Mouse (Mus musculus) leukemia stem cell, adult 10-12 weeks (primary cell): Measurements from ENCODE around the gene Pcbd2. TPM values are rescaled to one million over a fixed set of nuclear protein-coding genes. Genes with fewer than 3 reads are reported as not detected.

Experiments used
- polyA plus RNA-seq: library from polyadenylated mRNA; stranded (reverse); fragments of >175 nt; gene quantifications from 2 replicates; pipeline ENCODE4 v1.2.3, GENCODE M21; 2012; ENCODE audit warnings: low replicate concordance

The Pcbd2 gene
- polyA plus RNA-seq, result 11.1 and 23.8 TPM in 2 replicates

DNA sequence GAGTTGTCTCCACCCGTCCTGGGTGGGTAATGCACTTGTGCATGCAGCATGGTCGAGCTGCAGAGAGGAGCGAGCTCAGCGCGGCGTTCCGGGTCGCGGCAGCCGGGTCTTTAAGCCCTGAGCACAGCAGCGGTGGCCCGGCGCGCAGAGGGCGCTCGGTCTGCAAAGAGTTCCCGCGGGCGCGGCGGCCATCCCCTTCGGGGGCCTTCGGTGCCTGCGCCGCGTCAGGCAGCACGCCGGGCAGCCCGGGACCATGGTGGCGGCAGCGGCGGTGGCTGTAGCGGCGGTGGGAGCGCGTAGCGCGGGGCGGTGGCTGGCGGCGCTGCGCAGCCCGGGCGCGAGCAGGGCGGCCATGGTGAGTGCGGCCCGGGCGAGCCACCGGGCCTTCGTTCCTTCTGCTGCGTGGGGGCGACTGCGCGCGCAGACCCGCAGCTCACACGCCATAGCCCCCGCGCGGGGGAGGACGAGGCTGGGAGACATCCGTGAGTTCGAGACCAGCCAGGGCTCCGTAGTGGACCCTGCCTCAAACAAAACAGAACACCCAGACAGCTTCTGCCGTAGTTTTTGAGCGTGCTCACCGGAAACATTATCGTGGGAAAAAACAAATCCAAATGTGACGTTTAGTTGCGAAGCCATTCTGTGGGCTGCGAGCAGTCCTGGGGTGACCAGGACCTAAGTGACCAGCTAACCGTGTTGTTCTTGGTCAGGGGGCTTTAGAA is at the start of gene Pcbd2:
Gene Pcbd2 (plus strand): TSS at position 249 of the 719 bp plus-strand sequence.

DNA sequence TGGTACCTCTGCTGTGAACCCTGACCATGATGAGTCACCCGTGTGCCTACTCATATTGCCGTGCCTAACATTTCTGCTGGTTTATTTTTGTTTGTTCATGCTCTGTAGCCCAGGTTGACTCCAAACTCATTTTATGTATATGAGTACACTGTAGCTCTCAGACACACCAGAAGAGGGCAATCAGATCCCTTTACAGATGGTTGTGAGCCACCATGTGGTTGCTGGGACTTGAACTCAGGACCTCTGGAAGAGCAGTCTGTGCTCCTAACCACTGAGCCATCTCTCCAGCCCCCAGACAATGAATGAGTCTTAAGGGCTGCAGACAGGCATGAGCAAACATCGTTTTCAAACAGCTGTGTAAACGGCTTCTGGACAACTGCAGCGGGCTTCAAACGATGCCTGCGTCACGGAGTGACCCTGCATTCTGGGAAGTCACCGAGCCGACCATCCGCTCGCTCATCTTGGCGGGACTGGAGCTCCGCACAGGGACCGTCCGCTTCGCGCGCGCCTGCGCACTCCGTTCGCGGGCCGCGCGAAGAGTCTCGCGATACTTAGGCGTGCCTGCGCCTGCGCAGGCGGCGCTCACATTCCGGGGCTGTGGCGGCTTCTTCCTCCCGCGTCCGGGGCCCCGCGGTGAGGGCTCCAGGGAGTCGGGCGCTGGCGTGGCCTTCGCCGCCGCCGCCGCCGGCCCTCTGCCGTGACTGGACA is 34.5 kb upstream of the Pcbd2 start, which contains the start of gene B230219D22Rik:
Gene B230219D22Rik (plus strand): TSS at position 590 of the 708 bp plus-strand sequence.

DNA sequence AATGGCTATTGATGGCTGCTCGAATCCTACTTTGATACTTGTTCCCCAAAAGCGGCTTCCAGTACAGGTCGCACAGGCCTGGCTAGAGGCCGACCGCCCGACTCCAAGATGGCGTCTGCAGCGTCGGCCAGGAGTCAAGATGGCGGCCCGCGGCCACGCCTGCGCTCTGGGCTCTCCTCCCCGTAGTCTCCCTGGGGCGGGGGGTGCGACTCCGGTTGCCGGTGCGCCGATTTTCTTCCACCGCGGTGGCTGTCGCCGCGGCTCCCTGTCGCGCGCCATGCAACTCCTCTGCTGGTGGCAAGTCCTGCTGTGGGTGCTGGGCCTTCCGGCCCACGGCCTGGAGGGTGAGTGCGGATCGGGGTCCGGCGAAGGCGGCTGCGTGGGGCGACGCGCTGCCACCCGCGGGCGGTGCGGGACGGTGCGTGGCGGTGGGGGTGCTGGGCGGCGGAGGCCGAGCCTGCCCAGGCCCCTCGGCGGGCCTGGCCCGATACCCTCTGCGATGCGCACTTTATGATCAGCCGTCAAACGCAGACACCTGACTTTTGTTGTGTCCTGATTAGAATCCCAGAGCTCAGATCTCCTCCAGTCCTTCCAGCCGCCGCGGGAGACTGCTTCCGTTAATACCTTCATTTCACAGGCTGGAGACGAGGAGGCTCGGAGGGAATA is 12.5 kb upstream of the Pcbd2 start, which contains the start of gene Txndc15:
Gene Txndc15 (plus strand): TSS at position 150 of the 666 bp plus-strand sequence.

DNA sequence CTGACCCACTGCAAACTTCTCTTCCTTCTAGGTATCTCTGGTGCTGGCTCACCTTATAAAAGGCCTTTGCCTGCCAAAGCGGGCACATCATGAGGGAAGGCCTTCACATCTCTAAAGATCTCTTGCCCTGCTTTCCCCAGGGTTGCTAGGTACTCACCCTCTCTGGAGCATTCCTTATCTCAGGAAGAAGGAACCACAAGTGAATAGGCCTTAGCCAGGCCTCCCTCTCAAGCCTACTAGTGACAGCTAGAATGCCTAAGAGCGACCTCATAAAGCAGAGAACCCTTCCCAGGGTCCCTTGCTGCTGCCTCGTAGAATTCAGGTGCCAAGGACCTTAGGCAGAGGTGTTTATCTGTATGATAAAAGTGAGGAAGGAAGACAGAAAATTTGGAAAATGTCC is 57.1 kb downstream of the Pcbd2 start, which contains the start of gene Catsper3:
Gene Catsper3 (plus strand): TSS at position 301 of the 400 bp plus-strand sequence.

Other genes with a start within 250 kb of the Pcbd2 start
- gene Dbn1, start 239.3 kb upstream of the Pcbd2 start, polyA plus RNA-seq, result 7.5 and 13.0 TPM in 2 replicates
- gene Pdlim7, start 213.7 kb upstream of the Pcbd2 start, polyA plus RNA-seq, result 81.6 and 121 TPM in 2 replicates
- gene Dok3, start 198.1 kb upstream of the Pcbd2 start, polyA plus RNA-seq, result 130 and 341 TPM in 2 replicates
- 55.9 and 93.7 TPM in 2 replicates for gene Ddx41, start 190.7 kb upstream of the Pcbd2 start, polyA plus RNA-seq
- 70.3 and 217 TPM in 2 replicates for gene Fam193b, start 156.2 kb upstream of the Pcbd2 start, polyA plus RNA-seq
- gene Tmed9, start 153.6 kb upstream of the Pcbd2 start, polyA plus RNA-seq, result 98.3 and 191 TPM in 2 replicates
- 10.5 and 13.1 TPM in 2 replicates for gene B4galt7, start 127.5 kb upstream of the Pcbd2 start, polyA plus RNA-seq
- 15.1 and 16.2 TPM in 2 replicates for gene Caml, start 104.4 kb upstream of the Pcbd2 start, polyA plus RNA-seq
- 9.6 and 22.7 TPM in 2 replicates for gene Ddx46, start 92.3 kb upstream of the Pcbd2 start, polyA plus RNA-seq
- gene B230219D22Rik, start 34.2 kb upstream of the Pcbd2 start, polyA plus RNA-seq, result 9.0 and 10.1 TPM in 2 replicates
- gene Txndc15, start 12.7 kb upstream of the Pcbd2 start, polyA plus RNA-seq, result 19.3 and 20.7 TPM in 2 replicates
- gene Catsper3, start 57.2 kb downstream of the Pcbd2 start, polyA plus RNA-seq, result not detected in 2 replicates
- not detected in 2 replicates for gene Pitx1, start 108.8 kb downstream of the Pcbd2 start, polyA plus RNA-seq